Mouse (Mus musculus) brain, embryonic 14.5 days (tissue): ENCODE measurements around the gene Phgr1. TPM values are rescaled to one million over a fixed set of nuclear protein-coding genes. Genes with fewer than 3 reads are reported as not detected.
A peak's percentile ranks its signal among the peaks of the same experiment; 100 is the strongest.

Source experiments
- DNase-seq: peaks from one replicate; pipeline ENCODE4 v3.0.0-alpha.2; 2011; ENCODE audit warnings: low read depth
- CTCF ChIP-seq: fragments of 200-500 bp; IDR thresholded peaks from 2 replicates; pipeline ENCODE4 v1.5.1; 2012; ENCODE audit warnings: inconsistent platforms, mild to moderate bottlenecking, moderate library complexity, borderline replicate concordance; ENCODE audit not compliant: insufficient read depth, insufficient read length; ENCODE audit errors: extremely low read depth
- POLR2A ChIP-seq: fragments of 200-500 bp; IDR thresholded peaks from 2 replicates; pipeline ENCODE4 v1.6.1; 2012; ENCODE audit warnings: mild to moderate bottlenecking, inconsistent platforms, borderline replicate concordance; ENCODE audit not compliant: poor library complexity, insufficient read depth, insufficient read length, severe bottlenecking; ENCODE audit errors: extremely low read depth
- polyA plus RNA-seq: library from polyadenylated mRNA; depleted of rRNA; stranded (reverse); fragments of >200 nt; gene quantifications from 2 replicates; pipeline ENCODE4 v1.2.3, GENCODE M21; 2012

Phgr1 gene
- polyA plus RNA-seq, 1 experiment = not detected

GRCm38 (mm10) chr2:118752792-118753108 is 19.8 kb upstream of the Phgr1 start:
- DNase-seq = no peak
- no peak for TF ChIP-seq POLR2A

GRCm38 (mm10) chr2:118754143-118754542 is 18.4 kb upstream of the Phgr1 start:
- TF ChIP-seq CTCF = no peak
- no peak for TF ChIP-seq POLR2A

DNA sequence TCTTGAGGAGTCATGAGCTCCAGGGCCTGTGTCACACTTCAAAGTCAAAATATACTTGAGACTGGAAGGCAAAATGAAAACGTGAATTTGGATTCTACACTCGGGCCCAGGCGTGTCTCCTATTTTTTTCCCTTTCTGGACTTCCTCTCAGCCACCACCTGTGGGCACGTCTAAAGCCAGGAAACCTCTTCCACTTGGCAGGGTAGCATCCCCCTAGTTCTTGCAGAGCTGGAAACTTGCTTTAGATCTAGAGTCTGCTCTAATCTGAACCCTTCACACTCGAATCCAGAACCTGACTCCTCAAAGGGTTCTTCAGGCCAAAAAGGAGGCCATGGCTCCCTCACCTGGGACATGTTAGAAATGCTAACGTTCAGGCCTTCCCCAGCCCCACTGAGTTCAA is 17.2 kb upstream of the Phgr1 start:
- DNase-seq = no peak
- no peak for TF ChIP-seq POLR2A
- no peak for TF ChIP-seq CTCF

More at GRCm38 (mm10) chr2:118754143-118754542, 18.4 kb upstream of the Phgr1 start:
- no peak for DNase-seq

GRCm38 (mm10) chr2:118756103-118756502 is 16.5 kb upstream of the Phgr1 start:
- no peak for DNase-seq
- no peak for TF ChIP-seq POLR2A

DNA sequence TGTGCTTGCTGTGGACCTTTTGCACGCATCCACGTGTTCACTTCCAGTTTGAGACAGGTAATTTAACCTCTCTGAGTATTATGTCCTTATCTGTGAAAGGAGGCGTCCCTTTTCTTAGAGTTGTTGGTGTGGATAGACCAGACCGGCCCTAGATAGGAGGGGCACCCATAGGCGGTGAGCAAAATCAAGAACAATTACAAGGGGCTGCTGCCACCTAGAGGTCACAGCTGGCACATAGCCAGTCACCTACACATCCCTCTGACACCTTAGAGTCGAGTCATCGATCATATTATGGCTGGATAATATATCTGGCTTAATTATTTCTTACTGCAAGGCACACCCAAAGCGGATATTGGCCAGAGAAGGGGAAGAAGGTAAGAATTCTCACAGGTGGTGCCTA is 12.7 kb upstream of the Phgr1 start:
- TF ChIP-seq POLR2A (no peak), CTCF (peak; percentile 80)
- DNase-seq = peak; percentile 85

DNA sequence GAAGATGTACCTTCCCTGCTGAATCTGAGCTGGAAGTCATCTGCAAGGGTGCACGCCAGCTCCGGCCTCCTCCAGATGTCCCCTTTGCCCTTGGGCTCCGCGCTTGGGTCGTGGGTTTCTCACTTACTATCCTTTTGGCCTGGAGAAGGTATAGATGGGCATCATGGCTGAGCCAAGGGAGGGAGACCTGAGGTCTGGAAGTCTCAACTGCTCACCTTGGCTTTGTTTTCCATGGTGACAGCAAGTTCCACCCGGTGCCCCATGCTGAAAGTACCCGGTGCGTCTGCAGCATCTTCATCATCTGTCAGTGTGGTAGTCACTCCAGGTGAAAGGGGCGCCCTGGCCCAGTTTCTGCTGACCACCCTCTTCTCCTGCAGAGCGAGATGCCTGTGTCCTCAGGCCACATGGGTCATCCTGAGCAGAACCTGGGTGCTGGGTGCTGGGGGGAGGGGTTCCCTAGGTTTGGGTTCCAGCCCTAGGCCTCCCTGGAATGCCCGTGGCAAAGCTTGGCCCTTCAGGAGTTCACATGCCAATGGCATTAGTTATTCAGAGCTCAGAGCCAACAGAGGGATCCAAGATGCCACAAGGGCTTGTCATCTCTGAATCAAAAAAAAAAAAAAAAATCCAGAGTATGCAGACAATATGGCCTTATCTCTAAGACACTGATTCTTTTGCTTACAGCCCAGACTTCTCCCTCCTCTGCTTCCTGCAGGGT is 12.1 kb upstream of the Phgr1 start:
- DNase-seq = no peak
- TF ChIP-seq CTCF (no peak), POLR2A (no peak)

DNA sequence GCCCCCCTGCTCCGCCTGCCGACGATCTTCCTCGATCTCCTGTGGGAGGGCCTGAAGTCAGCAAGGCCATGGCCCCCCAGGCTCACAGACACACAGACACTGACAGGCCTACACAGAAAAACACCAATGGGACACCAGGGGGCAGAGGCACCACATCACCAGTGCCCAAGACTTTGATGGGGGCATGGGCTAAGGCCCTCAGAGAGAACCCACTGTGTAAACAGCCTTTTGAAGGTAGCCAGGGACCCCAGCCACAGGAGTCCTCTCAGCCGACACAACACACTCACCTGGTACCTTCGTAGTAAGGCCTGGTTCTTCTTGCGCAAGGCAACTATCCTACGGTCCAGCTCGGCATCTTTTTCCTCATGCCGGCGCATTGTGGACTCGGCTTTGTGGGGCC is 11.2 kb upstream of the Phgr1 start:
- DNase-seq = peak; percentile 29

GRCm38 (mm10) chr2:118761906-118762783 is 10.4 kb upstream of the Phgr1 start, which contains the start of gene Ccdc9b:
Gene Ccdc9b, minus strand, starts transcription at chr2:118762661.
- TF ChIP-seq POLR2A (peak; percentile 43; the same call in 1 of the 2 replicates), CTCF (no peak)
- peak; percentile 97 for DNase-seq

More for the DNA sequence above, 11.2 kb upstream of the Phgr1 start:
- no peak for TF ChIP-seq POLR2A
- TF ChIP-seq CTCF = peak; percentile 16; the same call in 1 of the 2 replicates

DNA sequence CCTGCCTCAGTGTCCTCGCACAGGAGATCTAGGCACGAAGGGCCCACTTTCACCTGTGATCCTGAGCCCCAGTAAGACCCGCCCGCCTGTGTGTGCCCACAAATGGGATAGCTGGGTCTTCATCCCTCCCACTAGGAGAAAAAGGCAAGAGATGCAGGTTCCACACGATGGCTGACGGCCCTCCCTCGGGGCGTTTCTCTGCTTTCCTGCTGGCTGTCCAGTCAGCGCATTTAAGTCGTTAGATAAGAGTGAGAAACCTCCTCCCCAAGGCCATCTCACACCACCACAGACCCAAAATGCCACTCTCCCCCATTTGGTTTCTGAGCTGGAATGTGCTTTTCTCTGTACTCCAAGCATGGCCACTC is 9.8 kb upstream of the Phgr1 start:
- no peak for TF ChIP-seq POLR2A
- no peak for TF ChIP-seq CTCF
- no peak for DNase-seq

DNA sequence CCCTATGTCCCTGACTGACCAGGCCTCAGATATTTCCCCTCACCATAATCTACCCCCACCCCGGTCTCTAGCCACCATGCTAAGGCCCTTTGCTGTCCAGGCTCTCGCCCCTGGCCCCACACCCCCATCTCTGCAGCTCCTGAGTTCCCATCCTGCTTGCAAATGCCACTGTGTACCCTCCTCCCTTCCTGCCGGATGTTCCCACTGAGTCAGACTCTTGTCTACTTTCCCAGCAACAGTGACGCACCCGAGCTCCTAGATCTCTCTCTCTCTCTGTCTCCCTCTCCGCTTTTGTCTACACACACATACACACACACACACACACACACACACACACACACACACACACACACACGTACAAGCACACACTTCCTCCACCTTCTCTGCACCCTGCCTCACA is 9.1 kb upstream of the Phgr1 start:
- peak; percentile 44 for DNase-seq
- TF ChIP-seq POLR2A (no peak), CTCF (no peak)

GRCm38 (mm10) chr2:118764094-118764831 is 8.3 kb upstream of the Phgr1 start:
- DNase-seq = peak; percentile 78
- TF ChIP-seq POLR2A = no peak
- peak; percentile 73 for TF ChIP-seq CTCF

DNA sequence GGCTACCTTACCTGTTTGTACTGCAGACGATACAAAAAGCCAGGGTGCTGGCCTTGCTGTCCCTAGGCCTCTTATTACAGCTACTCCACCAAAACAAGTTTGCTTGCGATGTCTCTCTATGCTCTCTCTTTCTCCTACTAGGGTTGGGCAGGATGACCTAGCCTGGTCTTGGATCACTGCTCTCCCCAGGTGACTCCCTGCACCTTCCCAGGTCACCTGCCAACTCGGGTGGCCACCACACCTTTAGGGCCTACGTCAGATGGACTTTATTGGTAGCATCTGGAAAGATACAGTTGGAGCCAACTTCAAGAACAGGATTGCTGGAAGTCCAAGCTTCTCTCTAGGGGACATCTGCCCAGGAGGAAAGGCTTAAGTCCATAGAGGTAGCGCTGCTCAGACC is 7.7 kb upstream of the Phgr1 start:
- TF ChIP-seq CTCF (no peak), POLR2A (no peak)
- DNase-seq = no peak
